Mouse (Mus musculus) G1E (cell line): ENCODE data around the gene Saxo2. TPM values are rescaled to one million over a fixed set of nuclear protein-coding genes. Genes with fewer than 3 reads are reported as not detected.

ENCODE experiments used
- ATAC-seq: 2 replicates; pipeline ENCODE4 v1.8.0; 2016; ENCODE audit warnings: mild to moderate bottlenecking; ENCODE audit not compliant: insufficient number of reproducible peaks, poor library complexity, low FRiP score, severe bottlenecking; ENCODE audit errors: extremely low read depth
- DNase-seq: peaks from one replicate; pipeline ENCODE4 v3.0.0; 2012; ENCODE audit warnings: low spot score
- H3K27me3 ChIP-seq: 2 replicates; pipeline ENCODE4 v1.6.1; 2012; ENCODE audit warnings: mild to moderate bottlenecking, low read length, inconsistent platforms; ENCODE audit not compliant: insufficient read depth
- H3K36me3 ChIP-seq: replicated peaks from 2 replicates; pipeline ENCODE3; 2012; ENCODE audit warnings: mild to moderate bottlenecking, inconsistent platforms
- H3K4me1 ChIP-seq: 2 replicates; pipeline ENCODE4 v1.6.1; 2012; ENCODE audit warnings: low read depth, low read length, inconsistent platforms, mixed read lengths; ENCODE audit not compliant: insufficient read depth
- H3K4me3 ChIP-seq: 2 replicates; pipeline ENCODE4 v1.5.1; 2012; ENCODE audit warnings: low read depth, mild to moderate bottlenecking, inconsistent platforms, low read length, moderate library complexity, mixed read lengths
- H3K9me3 ChIP-seq: replicated peaks from 2 replicates; pipeline ENCODE4 v1.6.1; 2012; ENCODE audit warnings: inconsistent platforms
- CTCF ChIP-seq: IDR thresholded peaks from 2 replicates; pipeline ENCODE4 v1.5.1; 2012; ENCODE audit warnings: low read depth, low read length, inconsistent platforms, mixed read lengths
- GATA1 ChIP-seq: IDR thresholded peaks from 2 replicates; pipeline ENCODE4 v1.6.1; 2012; ENCODE audit warnings: borderline replicate concordance, low read length, inconsistent platforms, mixed read lengths
- GATA2 ChIP-seq: IDR thresholded peaks from 2 replicates; pipeline ENCODE4 v1.6.1; 2012; ENCODE audit warnings: low read depth, low read length, inconsistent platforms, borderline replicate concordance
- POLR2AphosphoS5 ChIP-seq: IDR thresholded peaks from 2 replicates; pipeline ENCODE4 v1.6.1; 2012; ENCODE audit warnings: low read depth, low read length, inconsistent platforms; ENCODE audit not compliant: insufficient replicate concordance
- TAL1 ChIP-seq: conservative IDR thresholded peaks from 2 replicates; pipeline ENCODE4 v1.6.1; 2012; ENCODE audit warnings: low read depth, low read length, inconsistent platforms, mixed read lengths
- polyA plus RNA-seq: library from polyadenylated mRNA; stranded (reverse); fragments of >175 nt; gene quantifications from 2 replicates; pipeline ENCODE4 v1.2.3, GENCODE M21; 2012
- total RNA-seq, 2 experiments: library from RNA; stranded (forward) in 1 of 2; stranded (reverse) in 1 of 2; fragments of 200-1000 nt in 1 of 2; fragments of >200 nt in 1 of 2; fragmentation: Nextera tagmentation in 1 of 2; gene quantifications; 2 replicates each; pipeline ENCODE4 v1.2.3; 2014 to 2017

Gene Saxo2
- total and polyA plus RNA-seq, 3 experiments, result 0.66 to 9.3 (median 2.4) TPM

- ATAC-seq (no peak), DNase-seq (no peak)
- no peaks in the 10 kb centered on the region for H3K4me1 ChIP-seq
- no peaks in the 10 kb centered on the region for H3K9me3 ChIP-seq
- no peak for TF ChIP-seq GATA2
- no peak for TF ChIP-seq TAL1
- no peak for TF ChIP-seq GATA1
- TF ChIP-seq POLR2AphosphoS5, result no peak
- TF ChIP-seq CTCF, result no peak
- H3K36me3 ChIP-seq, result peaks cover 84% of the 10 kb centered on the region
- no peak overlapping the region for H3K4me3 ChIP-seq
- no peaks in the 10 kb centered on the region for H3K27me3 ChIP-seq
These were observed 27.7 kb upstream of the Saxo2 start for GRCm38 (mm10) chr7:82676001-82676400.

- no peak for ATAC-seq
- no peaks in the 10 kb centered on the region for H3K4me1 ChIP-seq
- no peak for TF ChIP-seq CTCF
- TF ChIP-seq GATA2, result no peak
- no peak for TF ChIP-seq TAL1
- TF ChIP-seq POLR2AphosphoS5, result no peak
- H3K4me3 ChIP-seq, result no peak overlapping the region
- no peaks in the 10 kb centered on the region for H3K27me3 ChIP-seq
- DNase-seq, result no peak
- H3K36me3 ChIP-seq, result peaks cover 88% of the 10 kb centered on the region
- H3K9me3 ChIP-seq, result no peaks in the 10 kb centered on the region
These were observed 16.3 kb upstream of the Saxo2 start for GRCm38 (mm10) chr7:82664604-82665003.

- H3K4me1 ChIP-seq, result peaks cover 32% of the 10 kb centered on the region
- no peaks in the 10 kb centered on the region for H3K27me3 ChIP-seq
- H3K36me3 ChIP-seq, result peaks cover 25% of the 10 kb centered on the region
- no peaks in the 10 kb centered on the region for H3K9me3 ChIP-seq
- DNase-seq, result peak; percentile 14
- peak overlapping the region; percentile 79 for H3K4me3 ChIP-seq
- no peak for TF ChIP-seq POLR2AphosphoS5
- no peak for TF ChIP-seq CTCF
- no peak for TF ChIP-seq GATA2
- no peak for TF ChIP-seq GATA1
- no peak for TF ChIP-seq TAL1
- ATAC-seq, result no peak
These were observed 735 bp upstream of the Saxo2 start for GRCm38 (mm10) chr7:82649081-82649445.

- Histone ChIP-seq H3K4me1 (peaks cover 32% of the 10 kb centered on the region), H3K9me3 (no peaks in the 10 kb centered on the region), H3K36me3 (peaks cover 23% of the 10 kb centered on the region), H3K27me3 (no peaks in the 10 kb centered on the region), H3K4me3 (peak overlapping the region; percentile 79)
- no peak for DNase-seq
- ATAC-seq, result no peak
- TF ChIP-seq CTCF (no peak), GATA1 (no peak), POLR2AphosphoS5 (no peak), GATA2 (no peak), TAL1 (no peak)
These were observed 419 bp downstream of the Saxo2 start for GRCm38 (mm10) chr7:82647909-82648308.

GRCm38 (mm10) chr7:82647183-82647582 lies 1.1 kb downstream of the Saxo2 start:
- H3K9me3 ChIP-seq, result no peaks in the 10 kb centered on the region
- ATAC-seq (no peak), DNase-seq (no peak)
- peaks cover 20% of the 10 kb centered on the region for H3K36me3 ChIP-seq
- H3K4me1 ChIP-seq, result peaks cover 30% of the 10 kb centered on the region
- TF ChIP-seq TAL1 (no peak), CTCF (no peak), POLR2AphosphoS5 (no peak), GATA1 (no peak), GATA2 (no peak)
- H3K4me3 ChIP-seq, result no peak overlapping the region
- H3K27me3 ChIP-seq, result no peaks in the 10 kb centered on the region

- Histone ChIP-seq H3K36me3 (no peaks in the 10 kb centered on the region), H3K9me3 (no peaks in the 10 kb centered on the region), H3K4me3 (no peak overlapping the region), H3K27me3 (no peaks in the 10 kb centered on the region), H3K4me1 (no peaks in the 10 kb centered on the region)
- DNase-seq (peak; percentile 22), ATAC-seq (no peak; the same call in 1 of the 2 replicates)
- no peak for TF ChIP-seq POLR2AphosphoS5
- no peak for TF ChIP-seq TAL1
- no peak for TF ChIP-seq GATA2
- no peak for TF ChIP-seq GATA1
- no peak for TF ChIP-seq CTCF
These were observed 23.0 kb downstream of the Saxo2 start for GRCm38 (mm10) chr7:82625342-82625741.

GRCm38 (mm10) chr7:82609629-82610028 lies 38.7 kb downstream of the Saxo2 start:
- DNase-seq, result no peak
- Histone ChIP-seq H3K9me3 (no peaks in the 10 kb centered on the region), H3K36me3 (no peaks in the 10 kb centered on the region), H3K4me1 (no peaks in the 10 kb centered on the region), H3K4me3 (no peak overlapping the region), H3K27me3 (peaks cover 3% of the 10 kb centered on the region; the same call in 1 of the 2 replicates)
- ATAC-seq, result no peak
- TF ChIP-seq CTCF, result no peak
- no peak for TF ChIP-seq GATA2
- no peak for TF ChIP-seq GATA1
- no peak for TF ChIP-seq TAL1
- no peak for TF ChIP-seq POLR2AphosphoS5
